Mouse (Mus musculus) heart, embryonic 14.5 days (tissue): Measurements from ENCODE around the gene Stim2. TPM values are rescaled to one million over a fixed set of nuclear protein-coding genes. Genes with fewer than 3 reads are reported as not detected.

Source experiments
- ATAC-seq: fragments of 200-750 bp; cut with Nextera tagmentation; 2 replicates; pipeline ENCODE4 v1.8.0; 2017; ENCODE audit warnings: low read depth, moderate TSS enrichment; ENCODE audit not compliant: insufficient number of reproducible peaks, insufficient read depth, low FRiP score
- H3K27ac ChIP-seq, 2 experiments: fragments of 200-500 bp in 1 of 2; fragments of 300-500 bp in 1 of 2; sonication (generic) in 1 of 2; replicated peaks in 1 of 2; 2 replicates each; pipeline ENCODE4 v1.5.1; 2012 to 2014; ENCODE audit warnings: low read depth in 2 of 2, low read length in 2 of 2, control low read depth in 1 of 2, mild to moderate bottlenecking in 1 of 2, mixed read lengths in 1 of 2; ENCODE audit not compliant: control insufficient read depth in 1 of 2, insufficient read depth in 1 of 2
- H3K27me3 ChIP-seq: fragments of 300-500 bp; sonication (generic); 2 replicates; pipeline ENCODE4 v1.6.1; 2014; ENCODE audit warnings: mild to moderate bottlenecking, low read length, control low read depth; ENCODE audit not compliant: control insufficient read depth, insufficient read depth
- H3K36me3 ChIP-seq: fragments of 300-500 bp; sonication (generic); 2 replicates; pipeline ENCODE4 v1.6.1; 2014; ENCODE audit warnings: mild to moderate bottlenecking, control low read depth, low read length, mixed read lengths; ENCODE audit not compliant: control insufficient read depth, insufficient read depth
- H3K4me1 ChIP-seq, 2 experiments: fragments of 200-500 bp in 1 of 2; fragments of 300-500 bp in 1 of 2; sonication (generic) in 1 of 2; 2 replicates each; pipeline ENCODE4 v1.6.1; 2012 to 2014; ENCODE audit warnings: low read length in 2 of 2, control low read depth in 1 of 2, mixed read lengths in 1 of 2; ENCODE audit not compliant: control insufficient read depth in 2 of 2, insufficient read depth in 2 of 2
- H3K4me2 ChIP-seq: fragments of 300-500 bp; sonication (generic); 2 replicates; pipeline ENCODE4 v1.6.1; 2014; ENCODE audit warnings: mild to moderate bottlenecking, low read length
- H3K4me3 ChIP-seq, 2 experiments: fragments of 200-500 bp in 1 of 2; fragments of 300-500 bp in 1 of 2; sonication (generic) in 1 of 2; 2 replicates each; pipeline ENCODE4 v1.5.1; 2012 to 2014; ENCODE audit warnings: low read length in 2 of 2, mild to moderate bottlenecking in 2 of 2, control low read depth in 1 of 2, low read depth in 1 of 2, moderate library complexity in 1 of 2; ENCODE audit not compliant: control insufficient read depth in 1 of 2, insufficient read depth in 1 of 2
- H3K9ac ChIP-seq: fragments of 300-500 bp; sonication (generic); 2 replicates; pipeline ENCODE4 v1.6.1; 2014; ENCODE audit warnings: mild to moderate bottlenecking, low read length
- H3K9me3 ChIP-seq: fragments of 300-500 bp; sonication (generic); 2 replicates; pipeline ENCODE4 v1.6.1; 2016; ENCODE audit warnings: low read length, control low read depth; ENCODE audit not compliant: control insufficient read depth
- WGBS: fragments of 180-500 bp; shearing (Covaris S2); extraction: QIAGEN DNeasy Blood & Tissue Kit; methylation state at CpG from one replicate; pipeline ENCODE4 v1.1.7; 2014; 5-methylcytosine and 5-hydroxymethylcytosine counted together
- polyA plus RNA-seq: library from polyadenylated mRNA; unstranded; fragments of >200 nt; fragmentation: Nextera tagmentation; extraction: Ambion mirVana; gene quantifications from 2 replicates; pipeline ENCODE4 v1.2.1, GENCODE M21; 2014

Stim2 gene
- polyA plus RNA-seq, 1 experiment from 2014 or later = 18.1 TPM

- Histone ChIP-seq H3K4me3 (no peak overlapping the region), H3K9me3 (no peaks in the 10 kb centered on the region), H3K4me1 (peaks cover 0 to 4% of the 10 kb centered on the region in 2 experiments; a peak in 2 of 4 replicates), H3K9ac (no peak overlapping the region), H3K36me3 (no peaks in the 10 kb centered on the region), H3K27me3 (no peaks in the 10 kb centered on the region), H3K27ac (no peak overlapping the region), H3K4me2 (no peak overlapping the region)
- no peak for ATAC-seq
- 31% methylated on average over 1 of the region's 1 CpGs for WGBS
Observed at GRCm38 (mm10) chr5:54079997-54080396, 81.7 kb downstream of the Stim2 start.

- Histone ChIP-seq H3K9me3 (no peaks in the 10 kb centered on the region), H3K4me3 (no peak overlapping the region), H3K27ac (no peak overlapping the region), H3K4me1 (peaks cover 2 to 24% of the 10 kb centered on the region in 2 experiments), H3K9ac (no peak overlapping the region), H3K27me3 (no peaks in the 10 kb centered on the region), H3K4me2 (no peak overlapping the region), H3K36me3 (no peaks in the 10 kb centered on the region)
- no peak for ATAC-seq
- WGBS = 91% methylated on average over 3 of the region's 3 CpGs
Observed at GRCm38 (mm10) chr5:54087912-54088311, 89.6 kb downstream of the Stim2 start.

GRCm38 (mm10) chr5:54098219-54098618, 99.9 kb downstream of the Stim2 start:
- 0 out of 2 replicates have a peak, but pooled peaks cover 4% of the 10 kb centered on the region for H3K36me3 ChIP-seq
- H3K4me2 ChIP-seq = no peak overlapping the region
- H3K9ac ChIP-seq = no peak overlapping the region
- WGBS = 74% methylated on average over 6 of the region's 6 CpGs
- no peaks in the 10 kb centered on the region for H3K27me3 ChIP-seq
- H3K4me1 ChIP-seq = peaks cover 4 to 17% of the 10 kb centered on the region in 2 experiments
- H3K9me3 ChIP-seq = no peaks in the 10 kb centered on the region
- H3K4me3 ChIP-seq = no peak overlapping the region
- no peak for ATAC-seq
- no peak overlapping the region for H3K27ac ChIP-seq

GRCm38 (mm10) chr5:54100916-54101315, 102.6 kb downstream of the Stim2 start:
- no peaks in the 10 kb centered on the region for H3K27me3 ChIP-seq
- 58% methylated on average over 3 of the region's 3 CpGs for WGBS
- ATAC-seq = no peak
- no peak overlapping the region for H3K4me2 ChIP-seq
- peaks cover 4 to 21% of the 10 kb centered on the region in 2 experiments for H3K4me1 ChIP-seq
- no peak overlapping the region for H3K9ac ChIP-seq
- no peaks in the 10 kb centered on the region for H3K9me3 ChIP-seq
- H3K36me3 ChIP-seq = peaks cover 9% of the 10 kb centered on the region; the same call in 1 of the 2 replicates
- 0 out of 4 replicates have a peak overlapping the region, but pooled peaks have one; percentile 12 to 30 for H3K27ac ChIP-seq
- no peak overlapping the region for H3K4me3 ChIP-seq

GRCm38 (mm10) chr5:54101318-54101717, 103.0 kb downstream of the Stim2 start:
- Histone ChIP-seq H3K36me3 (peaks cover 9% of the 10 kb centered on the region; the same call in 1 of the 2 replicates), H3K4me1 (peaks cover 4 to 17% of the 10 kb centered on the region in 2 experiments), H3K9ac (no peak overlapping the region), H3K27me3 (no peaks in the 10 kb centered on the region), H3K27ac (no peak overlapping the region; a peak in 1 of 4 replicates), H3K4me2 (no peak overlapping the region), H3K4me3 (no peak overlapping the region), H3K9me3 (no peaks in the 10 kb centered on the region)
- ATAC-seq = no peak
- 40% methylated on average over 5 of the region's 5 CpGs for WGBS

GRCm38 (mm10) chr5:54101960-54102359, 103.7 kb downstream of the Stim2 start:
- no peak for ATAC-seq
- Histone ChIP-seq H3K36me3 (peaks cover 9% of the 10 kb centered on the region; the same call in 1 of the 2 replicates), H3K9me3 (no peaks in the 10 kb centered on the region), H3K4me1 (peaks cover 4 to 17% of the 10 kb centered on the region in 2 experiments), H3K27ac (no peak overlapping the region), H3K4me2 (no peak overlapping the region), H3K9ac (no peak overlapping the region), H3K27me3 (no peaks in the 10 kb centered on the region), H3K4me3 (no peak overlapping the region)
- WGBS = 58% methylated on average over 1 of the region's 1 CpGs

- H3K27me3 ChIP-seq = no peaks in the 10 kb centered on the region
- H3K9me3 ChIP-seq = no peaks in the 10 kb centered on the region
- H3K4me3 ChIP-seq = no peak overlapping the region
- no peak overlapping the region for H3K27ac ChIP-seq
- no peak for ATAC-seq
- 92% methylated on average over 4 of the region's 4 CpGs for WGBS
- H3K4me2 ChIP-seq = no peak overlapping the region
- peaks cover 0 to 5% of the 10 kb centered on the region in 2 experiments; a peak in 2 of 4 replicates for H3K4me1 ChIP-seq
- no peak overlapping the region for H3K9ac ChIP-seq
- peaks cover 22% of the 10 kb centered on the region; the same call in 1 of the 2 replicates for H3K36me3 ChIP-seq
Observed at GRCm38 (mm10) chr5:54106669-54107068, 108.4 kb downstream of the Stim2 start.

GRCm38 (mm10) chr5:54107069-54107468, 108.8 kb downstream of the Stim2 start:
- Histone ChIP-seq H3K4me2 (no peak overlapping the region), H3K9ac (no peak overlapping the region), H3K9me3 (no peaks in the 10 kb centered on the region), H3K36me3 (peaks cover 22% of the 10 kb centered on the region; the same call in 1 of the 2 replicates), H3K27ac (no peak overlapping the region), H3K27me3 (no peaks in the 10 kb centered on the region), H3K4me3 (no peak overlapping the region), H3K4me1 (peaks cover 0 to 5% of the 10 kb centered on the region in 2 experiments; a peak in 2 of 4 replicates)
- ATAC-seq = no peak
- 40% methylated on average over 6 of the region's 6 CpGs for WGBS
